Mouse (Mus musculus) kidney, embryonic 16.5 days (tissue): ENCODE measurements around the gene Palld. TPM values are rescaled to one million over a fixed set of nuclear protein-coding genes. Genes with fewer than 3 reads are reported as not detected.
A peak's percentile ranks its signal among the peaks of the same experiment; 100 is the strongest.

ENCODE experiments used
- ATAC-seq: fragments of 200-750 bp; cut with Nextera tagmentation; 2 replicates; pipeline ENCODE4 v1.8.0; 2017; ENCODE audit warnings: moderate TSS enrichment; ENCODE audit not compliant: low FRiP score, low TSS enrichment
- H3K27ac ChIP-seq: fragments of 300-500 bp; sonication (generic); 2 replicates; pipeline ENCODE4 v1.5.1; 2014; ENCODE audit warnings: low read length
- H3K27me3 ChIP-seq: fragments of 300-500 bp; sonication (generic); 2 replicates; pipeline ENCODE4 v1.6.1; 2014; ENCODE audit warnings: low read length, control low read depth, mixed read lengths; ENCODE audit not compliant: insufficient read depth
- H3K36me3 ChIP-seq: fragments of 300-500 bp; sonication (generic); 2 replicates; pipeline ENCODE4 v1.6.1; 2014; ENCODE audit warnings: low read length, control low read depth, mixed read lengths; ENCODE audit not compliant: insufficient read depth
- H3K4me1 ChIP-seq: fragments of 300-500 bp; sonication (generic); 2 replicates; pipeline ENCODE4 v1.6.1; 2014; ENCODE audit warnings: low read length, control low read depth, mixed read lengths; ENCODE audit not compliant: insufficient read depth
- H3K4me2 ChIP-seq: fragments of 300-500 bp; sonication (generic); replicated peaks from 2 replicates; pipeline ENCODE4 v1.6.1; 2014; ENCODE audit warnings: low read depth, low read length
- H3K4me3 ChIP-seq: fragments of 300-500 bp; sonication (generic); 2 replicates; pipeline ENCODE4 v1.5.1; 2014; ENCODE audit warnings: mild to moderate bottlenecking, low read length
- H3K9ac ChIP-seq: fragments of 300-500 bp; sonication (generic); replicated peaks from 2 replicates; pipeline ENCODE4 v1.6.1; 2014; ENCODE audit warnings: low read length
- H3K9me3 ChIP-seq: fragments of 300-500 bp; sonication (generic); 2 replicates; pipeline ENCODE4 v1.6.1; 2016; ENCODE audit warnings: low read length, control low read depth
- WGBS: fragments of 180-500 bp; shearing (Covaris S2); extraction: QIAGEN DNeasy Blood & Tissue Kit; methylation state at CpG from one replicate; pipeline ENCODE4 v1.1.7; 2014; 5-methylcytosine and 5-hydroxymethylcytosine counted together
- polyA plus RNA-seq: library from polyadenylated mRNA; unstranded; fragments of >200 nt; fragmentation: Nextera tagmentation; extraction: Ambion mirVana; gene quantifications from 2 replicates; pipeline ENCODE4 v1.2.1, GENCODE M21; 2015

Palld gene
- polyA plus RNA-seq, 1 experiment from 2014 or later = 71.8 TPM

GRCm38 (mm10) chr8:61682902-61683301, 219.6 kb downstream of the Palld start:
- 19% methylated on average over 2 of the region's 2 CpGs for WGBS
- H3K27me3 ChIP-seq = no peaks in the 10 kb centered on the region
- ATAC-seq = 0 out of 2 replicates have a peak, but pooled peaks have one; percentile 19

GRCm38 (mm10) chr8:61681217-61681616, 221.3 kb downstream of the Palld start:
- no peak overlapping the region for H3K4me2 ChIP-seq
- no peak overlapping the region for H3K27ac ChIP-seq
- peaks cover 6% of the 10 kb centered on the region; the same call in 1 of the 2 replicates for H3K4me1 ChIP-seq
- no peak for ATAC-seq
- H3K4me3 ChIP-seq = no peak overlapping the region
- WGBS = 69% methylated on average over 3 of the region's 3 CpGs
- H3K36me3 ChIP-seq = no peaks in the 10 kb centered on the region
- H3K9me3 ChIP-seq = no peaks in the 10 kb centered on the region
- no peaks in the 10 kb centered on the region for H3K27me3 ChIP-seq
- H3K9ac ChIP-seq = no peak overlapping the region

More at GRCm38 (mm10) chr8:61682902-61683301, 219.6 kb downstream of the Palld start:
- Histone ChIP-seq H3K9me3 (no peaks in the 10 kb centered on the region), H3K27ac (no peak overlapping the region), H3K4me3 (no peak overlapping the region), H3K9ac (no peak overlapping the region), H3K4me2 (no peak overlapping the region), H3K4me1 (peaks cover 6% of the 10 kb centered on the region; the same call in 1 of the 2 replicates), H3K36me3 (no peaks in the 10 kb centered on the region)

GRCm38 (mm10) chr8:61677227-61677626, 225.3 kb downstream of the Palld start:
- Histone ChIP-seq H3K27ac (no peak overlapping the region), H3K9me3 (no peaks in the 10 kb centered on the region), H3K4me1 (no peaks in the 10 kb centered on the region), H3K4me3 (no peak overlapping the region), H3K27me3 (no peaks in the 10 kb centered on the region), H3K4me2 (no peak overlapping the region), H3K36me3 (no peaks in the 10 kb centered on the region), H3K9ac (no peak overlapping the region)
- ATAC-seq = no peak
- WGBS = 81% methylated on average over 5 of the region's 5 CpGs

DNA sequence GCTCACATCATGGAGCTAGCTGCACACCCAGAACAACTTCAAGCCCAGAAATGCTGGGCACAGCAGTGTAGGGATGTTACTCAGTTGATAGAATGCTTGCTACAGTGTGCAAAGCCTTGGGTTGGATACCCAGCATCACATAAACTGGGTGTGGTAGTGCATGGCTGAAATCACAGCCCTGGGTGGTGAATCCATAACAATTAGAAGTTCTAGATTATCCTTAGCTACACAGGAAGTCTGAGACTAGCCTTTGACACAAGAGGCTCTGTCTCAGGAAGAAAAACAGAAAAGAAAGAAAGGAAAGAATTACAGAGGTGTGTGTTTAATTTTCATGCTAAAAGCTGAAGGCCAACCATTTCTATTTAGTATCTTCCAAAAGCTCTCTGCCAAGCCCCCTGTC, 231.3 kb downstream of the Palld start:
- no peak overlapping the region for H3K27ac ChIP-seq
- H3K4me3 ChIP-seq = no peak overlapping the region
- no peaks in the 10 kb centered on the region for H3K9me3 ChIP-seq
- H3K9ac ChIP-seq = no peak overlapping the region
- no peaks in the 10 kb centered on the region for H3K36me3 ChIP-seq
- H3K4me2 ChIP-seq = no peak overlapping the region
- no peak for ATAC-seq
- H3K4me1 ChIP-seq = peaks cover 11% of the 10 kb centered on the region; the same call in 1 of the 2 replicates
- no peaks in the 10 kb centered on the region for H3K27me3 ChIP-seq

DNA sequence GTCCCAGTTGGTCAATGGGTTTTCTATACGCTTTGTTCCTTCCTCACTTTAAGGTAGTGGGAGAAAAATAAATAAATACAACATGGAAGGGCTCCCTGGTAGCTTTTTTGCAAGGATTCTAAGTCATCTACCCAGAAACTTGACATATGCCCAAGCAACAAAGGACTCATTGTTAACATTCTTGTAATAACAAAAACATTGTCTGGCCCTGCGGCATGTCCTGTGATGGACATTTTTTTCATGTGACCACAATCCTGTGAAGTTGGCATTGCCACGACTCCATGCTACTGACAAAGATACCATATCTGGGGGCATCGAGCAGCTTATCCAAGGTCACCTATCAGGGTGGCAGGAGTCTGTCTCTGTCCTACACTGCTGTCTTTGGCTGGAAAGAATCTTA, 232.1 kb downstream of the Palld start:
- Histone ChIP-seq H3K27ac (no peak overlapping the region), H3K36me3 (no peaks in the 10 kb centered on the region), H3K4me2 (no peak overlapping the region), H3K27me3 (no peaks in the 10 kb centered on the region), H3K4me1 (peaks cover 16% of the 10 kb centered on the region; the same call in 1 of the 2 replicates), H3K4me3 (no peak overlapping the region), H3K9ac (no peak overlapping the region), H3K9me3 (no peaks in the 10 kb centered on the region)
- WGBS = 50% methylated on average over 4 of the region's 4 CpGs
- ATAC-seq = no peak

GRCm38 (mm10) chr8:61666919-61667318, 235.6 kb downstream of the Palld start:
- WGBS = 53% methylated on average over 6 of the region's 6 CpGs
- no peak for ATAC-seq
- Histone ChIP-seq H3K4me2 (no peak overlapping the region), H3K27ac (no peak overlapping the region), H3K36me3 (no peaks in the 10 kb centered on the region), H3K4me1 (peaks cover 26% of the 10 kb centered on the region), H3K4me3 (no peak overlapping the region), H3K9me3 (no peaks in the 10 kb centered on the region), H3K9ac (no peak overlapping the region), H3K27me3 (no peaks in the 10 kb centered on the region)

DNA sequence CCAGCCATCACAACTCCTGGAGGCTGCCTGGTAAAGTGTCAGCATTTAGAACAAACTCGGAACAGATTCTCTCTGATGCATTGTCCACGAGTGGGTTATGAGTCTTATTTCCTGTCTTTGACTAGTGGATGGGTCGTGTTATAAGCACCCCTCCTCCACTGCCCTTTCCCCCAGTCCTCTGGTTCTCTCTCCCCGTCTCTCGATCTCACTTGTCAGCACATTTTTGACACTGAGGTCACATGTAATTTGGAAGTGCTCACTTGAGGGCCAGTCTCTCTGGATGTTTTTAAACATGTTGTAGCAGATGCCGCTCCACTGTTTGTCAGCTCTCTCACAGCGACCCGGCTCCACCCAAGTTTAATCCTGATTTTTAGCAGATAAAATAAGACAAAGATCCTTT, 237.5 kb downstream of the Palld start:
- Histone ChIP-seq H3K27ac (no peak overlapping the region), H3K9ac (no peak overlapping the region), H3K4me1 (peaks cover 16% of the 10 kb centered on the region), H3K36me3 (no peaks in the 10 kb centered on the region), H3K4me3 (no peak overlapping the region), H3K9me3 (no peaks in the 10 kb centered on the region), H3K27me3 (no peaks in the 10 kb centered on the region), H3K4me2 (no peak overlapping the region)
- ATAC-seq = no peak
- 34% methylated on average over 8 of the region's 8 CpGs for WGBS

DNA sequence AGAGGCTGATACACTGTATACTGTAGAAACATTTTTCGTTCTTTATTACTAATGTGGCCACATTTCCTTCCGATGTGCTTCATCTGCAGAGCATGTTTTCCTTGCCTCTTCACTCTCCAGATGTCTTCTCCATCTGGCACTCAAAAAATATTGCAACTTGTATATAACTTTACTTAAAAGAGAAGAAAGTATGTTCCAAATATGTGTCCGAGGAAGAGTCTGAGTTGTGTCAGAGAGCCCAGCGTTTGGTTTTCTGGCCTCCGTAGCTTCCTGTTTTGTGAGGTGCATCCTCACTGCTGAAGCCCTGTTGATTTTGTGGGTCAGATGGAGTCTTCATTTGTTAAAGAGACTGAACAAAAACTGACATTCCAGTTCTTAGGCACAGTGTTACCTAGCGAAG, 238.3 kb downstream of the Palld start:
- ATAC-seq = no peak

DNA sequence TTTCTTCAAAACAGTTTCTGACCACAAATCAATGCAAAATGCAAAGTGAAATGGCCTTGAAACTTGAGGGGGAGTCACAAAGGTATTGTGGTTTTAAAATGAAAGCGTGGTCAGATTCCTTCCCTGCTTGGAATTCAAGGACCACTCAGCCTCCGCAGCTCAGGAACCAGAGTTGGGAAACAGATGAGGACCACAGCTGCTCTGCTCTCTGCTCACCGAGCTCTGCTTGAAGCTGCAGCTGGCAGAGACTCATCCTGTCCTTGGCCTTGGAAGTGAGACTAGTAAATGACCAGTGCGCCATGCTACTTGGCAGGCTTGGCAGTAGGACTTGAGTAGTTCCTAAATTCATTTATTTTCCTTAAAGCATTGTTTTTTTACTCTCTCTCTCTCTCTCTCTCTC, 239.7 kb downstream of the Palld start:
- 89% methylated on average over 4 of the region's 4 CpGs for WGBS
- Histone ChIP-seq H3K27ac (no peak overlapping the region), H3K4me2 (no peak overlapping the region), H3K4me1 (peaks cover 15% of the 10 kb centered on the region), H3K9me3 (no peaks in the 10 kb centered on the region), H3K4me3 (no peak overlapping the region), H3K27me3 (no peaks in the 10 kb centered on the region), H3K36me3 (no peaks in the 10 kb centered on the region), H3K9ac (no peak overlapping the region)
- ATAC-seq = no peak

More for the DNA sequence above, 238.3 kb downstream of the Palld start:
- Histone ChIP-seq H3K27me3 (no peaks in the 10 kb centered on the region), H3K9ac (no peak overlapping the region), H3K4me2 (no peak overlapping the region), H3K36me3 (no peaks in the 10 kb centered on the region), H3K9me3 (no peaks in the 10 kb centered on the region), H3K4me1 (peaks cover 15% of the 10 kb centered on the region), H3K27ac (no peak overlapping the region), H3K4me3 (no peak overlapping the region)
- 88% methylated on average over 6 of the region's 6 CpGs for WGBS

GRCm38 (mm10) chr8:61661611-61662010, 240.9 kb downstream of the Palld start:
- 81% methylated on average over 5 of the region's 5 CpGs for WGBS
- H3K4me1 ChIP-seq = peaks cover 15% of the 10 kb centered on the region
- H3K4me2 ChIP-seq = no peak overlapping the region
- no peaks in the 10 kb centered on the region for H3K36me3 ChIP-seq
- H3K27ac ChIP-seq = no peak overlapping the region
- no peak overlapping the region for H3K9ac ChIP-seq
- no peak overlapping the region for H3K4me3 ChIP-seq
- H3K9me3 ChIP-seq = no peaks in the 10 kb centered on the region
- H3K27me3 ChIP-seq = no peaks in the 10 kb centered on the region
- no peak for ATAC-seq
